Mouse (Mus musculus): ENCODE measurements around the gene Kif15. TPM values are rescaled to one million over a fixed set of nuclear protein-coding genes. Genes with fewer than 3 reads are reported as not detected.

Kif15 gene
- polyA plus RNA-seq, 1 experiment from 2014 or later: 9.3 TPM

DNA sequence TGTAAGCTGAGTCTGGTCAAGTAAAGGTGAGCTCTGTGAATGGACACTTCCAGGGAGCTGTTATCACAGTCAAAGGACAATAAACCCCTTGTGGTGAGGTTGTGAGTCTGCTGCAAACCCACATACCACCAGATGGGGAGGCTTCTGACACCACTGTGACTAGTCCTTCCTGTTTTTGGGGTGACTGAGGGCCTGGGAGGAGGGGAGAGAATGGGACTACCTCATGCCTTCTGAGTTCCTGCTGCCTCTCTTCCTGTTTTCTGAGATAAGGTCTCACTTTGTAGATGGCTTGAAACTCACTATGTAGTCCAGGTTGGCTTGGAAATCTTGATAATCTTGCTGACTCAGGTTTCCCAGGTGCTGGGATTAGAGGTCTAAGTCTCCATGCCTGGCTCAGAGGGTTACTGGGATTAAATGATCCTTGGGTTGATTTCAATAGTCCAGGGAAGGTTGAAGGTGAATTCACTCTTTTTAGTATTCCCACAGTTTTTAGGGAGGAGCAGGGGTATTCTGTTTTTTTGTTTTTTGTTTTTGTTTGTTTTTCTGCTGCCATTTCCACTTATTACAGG lies 108.0 kb downstream of the Kif15 start:
- no peak overlapping the region for H3K4me3 ChIP-seq (ENCODE audit: low read depth, low read length)
- no peaks in the 10 kb centered on the region for H3K36me3 ChIP-seq (ENCODE audit: control insufficient read depth, insufficient read depth, low read length)
- TF ChIP-seq CTCF (IDR thresholded peaks at IDR 0.05; ENCODE audit: low read depth) (no peak), EP300 (optimal IDR thresholded peaks at IDR 0.05) (no peak)
- H3K4me2 ChIP-seq (replicated peaks; ENCODE audit: low read depth): no peak overlapping the region
- DNase-seq (ENCODE audit: low spot score): no peak
- no peak overlapping the region for H3K27ac ChIP-seq (replicated peaks)
- no peaks in the 10 kb centered on the region for H3K4me1 ChIP-seq (replicated peaks; ENCODE audit: control insufficient read depth, insufficient read depth)
- H3K9ac ChIP-seq (ENCODE audit: low read length): no peak overlapping the region
- no peaks in the 10 kb centered on the region for H3K27me3 ChIP-seq (ENCODE audit: control insufficient read depth, insufficient read depth, low read length)
- ATAC-seq (ENCODE audit: low FRiP score, low TSS enrichment): no peak
- H3K9me3 ChIP-seq (ENCODE audit: control insufficient read depth, low read length): no peaks in the 10 kb centered on the region

DNA sequence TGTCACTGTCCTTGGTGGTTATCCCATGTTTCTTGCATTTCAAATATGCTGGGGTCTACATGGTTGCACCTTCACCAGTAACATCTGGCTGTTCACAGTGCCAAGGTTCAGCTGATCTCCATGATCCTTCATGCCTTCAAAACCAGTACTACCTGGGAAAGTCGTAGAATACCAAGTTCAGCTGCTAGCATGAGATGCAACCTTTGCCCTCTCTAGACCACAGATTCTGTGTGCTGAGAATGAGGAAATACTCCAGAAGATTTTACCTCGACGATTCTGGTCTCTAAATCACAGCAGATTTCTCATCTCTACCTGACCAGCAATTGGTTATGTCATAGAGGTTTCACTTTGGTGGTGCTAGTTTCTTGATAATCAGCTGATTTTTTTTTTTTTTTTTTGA lies 109.3 kb downstream of the Kif15 start:
- H3K9me3 ChIP-seq (ENCODE audit: control insufficient read depth, low read length): no peaks in the 10 kb centered on the region
- H3K4me1 ChIP-seq (replicated peaks; ENCODE audit: control insufficient read depth, insufficient read depth): no peaks in the 10 kb centered on the region
- H3K4me2 ChIP-seq (replicated peaks; ENCODE audit: low read depth): no peak overlapping the region
- H3K9ac ChIP-seq (ENCODE audit: low read length): no peak overlapping the region
- ATAC-seq (ENCODE audit: low FRiP score, low TSS enrichment) (no peak), DNase-seq (ENCODE audit: low spot score) (no peak)
- no peaks in the 10 kb centered on the region for H3K36me3 ChIP-seq (ENCODE audit: control insufficient read depth, insufficient read depth, low read length)
- WGBS: 75% methylated on average over 3 of the region's 3 CpGs
- no peak overlapping the region for H3K27ac ChIP-seq (replicated peaks)
- no peak for TF ChIP-seq EP300 (optimal IDR thresholded peaks at IDR 0.05)
- no peak for TF ChIP-seq CTCF (IDR thresholded peaks at IDR 0.05; ENCODE audit: low read depth)
- H3K4me3 ChIP-seq (ENCODE audit: low read depth, low read length): no peak overlapping the region
- H3K27me3 ChIP-seq (ENCODE audit: control insufficient read depth, insufficient read depth, low read length): no peaks in the 10 kb centered on the region

Other genes with a start within 250 kb of the Kif15 start
- gene Topaz1, start 203.7 kb upstream of the Kif15 start, polyA plus RNA-seq (2015; fragmentation: Nextera tagmentation; extraction: Ambion mirVana): not detected in 2 replicates
- gene Tcaim, start 145.5 kb upstream of the Kif15 start, polyA plus RNA-seq (2015; fragmentation: Nextera tagmentation; extraction: Ambion mirVana): 2.8 and 3.1 TPM in 2 replicates
- 0.32 TPM in 1 of 2 replicates, not detected in the other for gene Gm35549, start 107.0 kb upstream of the Kif15 start, polyA plus RNA-seq (2015; fragmentation: Nextera tagmentation; extraction: Ambion mirVana)
- 17.0 and 19.2 TPM in 2 replicates for gene Zfp445, start 85.0 kb upstream of the Kif15 start, polyA plus RNA-seq (2015; fragmentation: Nextera tagmentation; extraction: Ambion mirVana)
- 2.0 and 2.6 TPM in 2 replicates for gene Zkscan7, start 65.4 kb upstream of the Kif15 start, polyA plus RNA-seq (2015; fragmentation: Nextera tagmentation; extraction: Ambion mirVana)
- 5.2 and 5.4 TPM in 2 replicates for gene Zfp105, start 28.0 kb upstream of the Kif15 start, polyA plus RNA-seq (2015; fragmentation: Nextera tagmentation; extraction: Ambion mirVana)
- gene 1110059G10Rik, start within 50 bp of the Kif15 start, polyA plus RNA-seq (2015; fragmentation: Nextera tagmentation; extraction: Ambion mirVana): 31.0 and 32.2 TPM in 2 replicates
- 28.3 and 30.1 TPM in 2 replicates for gene Tmem42, start 70.3 kb downstream of the Kif15 start, polyA plus RNA-seq (2015; fragmentation: Nextera tagmentation; extraction: Ambion mirVana)
- 0.44 and 0.52 TPM in 2 replicates for gene Tgm4, start 83.7 kb downstream of the Kif15 start, polyA plus RNA-seq (2015; fragmentation: Nextera tagmentation; extraction: Ambion mirVana)
- 64.7 and 65.7 TPM in 2 replicates for gene Zdhhc3, start 162.2 kb downstream of the Kif15 start, polyA plus RNA-seq (2015; fragmentation: Nextera tagmentation; extraction: Ambion mirVana)
- 73.1 and 73.5 TPM in 2 replicates for gene Exosc7, start 162.2 kb downstream of the Kif15 start, polyA plus RNA-seq (2015; fragmentation: Nextera tagmentation; extraction: Ambion mirVana)
- 13.9 and 17.1 TPM in 2 replicates for gene Clec3b, start 199.9 kb downstream of the Kif15 start, polyA plus RNA-seq (2015; fragmentation: Nextera tagmentation; extraction: Ambion mirVana)

Data from stomach, postnatal 0 days (tissue).